ENCODE assay signal across 7 mouse cellular contexts in the genomic region with DNA sequence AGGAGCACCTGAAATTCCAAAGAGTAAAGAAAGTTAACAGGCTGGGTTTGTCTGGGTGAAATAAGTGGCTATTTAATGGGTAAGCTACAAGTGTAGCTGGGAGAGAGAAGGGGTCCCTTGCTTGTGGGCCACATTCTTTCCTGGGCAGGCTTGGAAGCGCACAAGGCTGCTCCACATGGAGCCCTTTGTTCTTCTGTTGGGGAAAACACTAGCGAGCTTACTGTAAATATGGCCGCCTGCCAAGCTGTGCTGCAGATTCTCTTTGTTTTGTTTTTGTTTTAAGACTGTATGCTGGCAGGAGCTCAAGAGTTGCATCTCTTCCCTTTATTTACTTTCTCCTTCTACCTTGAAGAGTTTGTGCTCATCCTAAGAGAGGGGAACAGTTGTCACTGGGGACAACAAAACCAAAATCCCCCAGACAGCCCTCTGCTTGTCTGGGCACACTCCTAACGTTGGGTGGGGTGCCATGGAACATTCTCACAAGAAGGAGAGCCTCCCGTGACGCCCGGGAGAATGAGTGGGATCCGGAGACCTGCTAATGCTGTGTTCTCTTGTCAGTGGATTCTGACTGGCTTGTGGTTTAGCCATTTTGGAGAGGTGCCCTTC.
DNase-seq lines count a peak whose midpoint lies in the region; ATAC-seq and TF ChIP-seq lines count a peak whose summit lies in the region.

No protein-coding gene starts in this region.

- no peak for TF ChIP-seq CTCF in left cerebral cortex, adult 2 months (IDR thresholded peaks at IDR 0.05)

- DNase-seq in left cerebral cortex, postnatal 4 days: peak; percentile 43
- no peak for DNase-seq in left cerebral cortex, adult 2 months (ENCODE audit: extremely low spot score in 1 of 2, low spot score in 2 of 2)
- DNase-seq in cerebellum, adult 9-10 months: peak; percentile 56
- DNase-seq in lung, postnatal 25 days (ENCODE audit: low spot score): peak; percentile 44
- no peak for DNase-seq in embryo, embryonic 11 days
- no peak for DNase-seq in layer of hippocampus, adult 9-10 months (ENCODE audit: low spot score)

- peaks cover 8 to 15% of the 10 kb centered on the region in 2 experiments for H3K4me1 ChIP-seq in heart, embryonic 14.5 days (ENCODE audit: control insufficient read depth in 2 of 2, insufficient read depth in 2 of 2, low read length in 2 of 2)

- 0 out of 2 replicates have a peak, but pooled peaks have one; percentile 29 for ATAC-seq in heart, embryonic 14.5 days (ENCODE audit: insufficient number of reproducible peaks, insufficient read depth, low FRiP score, low read depth)

- WGBS in heart, embryonic 14.5 days: 63% methylated on average over 8 of the region's 8 CpGs

- no peak overlapping the region for H3K4me2 ChIP-seq in heart, embryonic 14.5 days (ENCODE audit: low read length)

- no peaks in the 10 kb centered on the region for H3K27me3 ChIP-seq in heart, embryonic 14.5 days (ENCODE audit: control insufficient read depth, insufficient read depth, low read length)

- no peaks in the 10 kb centered on the region for H3K9me3 ChIP-seq in heart, embryonic 14.5 days (ENCODE audit: control insufficient read depth, low read length)

- H3K27ac ChIP-seq in left cerebral cortex, adult 2 months: no peak overlapping the region
- peak overlapping the region; percentile 56 to 62; a peak in 3 of 4 replicates for H3K27ac ChIP-seq in heart, embryonic 14.5 days (replicated peaks in 1 of 2; ENCODE audit: control insufficient read depth in 1 of 2, insufficient read depth in 1 of 2, low read depth in 2 of 2, low read length in 2 of 2)

- no peak overlapping the region for H3K4me3 ChIP-seq in left cerebral cortex, adult 2 months
- H3K4me3 ChIP-seq in heart, embryonic 14.5 days (ENCODE audit: control insufficient read depth in 1 of 2, insufficient read depth in 1 of 2, low read depth in 1 of 2, low read length in 2 of 2): no peak overlapping the region

- no peak overlapping the region for H3K9ac ChIP-seq in heart, embryonic 14.5 days (ENCODE audit: low read length)

- no peaks in the 10 kb centered on the region for H3K36me3 ChIP-seq in heart, embryonic 14.5 days (ENCODE audit: control insufficient read depth, insufficient read depth, low read length)

- intact Hi-C loops in left cerebral cortex, postnatal 4 days (cut with DNase I): no loop called here
- intact Hi-C loops in left cerebral cortex, adult 2 months (cut with DNase I): loop anchor here (5.0 kb wide), 1 partner anchor 71 kb away; no protein-coding TSS in a partner anchor

Comparison
In these comparisons a context has a peak if more than half of its experiments do, and no peak if none do; other contexts are left out.
1. DNase-seq: peak in left cerebral cortex, postnatal 4 days (single experiment), cerebellum, adult 9-10 months (single experiment) and lung, postnatal 25 days (single experiment); none in left cerebral cortex, adult 2 months (0 of 2), embryo, embryonic 11 days (single experiment) and layer of hippocampus, adult 9-10 months (single experiment).